Mouse (Mus musculus): ENCODE data around the gene Ccdc173.
A peak's percentile ranks its signal among the peaks of the same experiment; 100 is the strongest.

Ccdc173 gene

DNA sequence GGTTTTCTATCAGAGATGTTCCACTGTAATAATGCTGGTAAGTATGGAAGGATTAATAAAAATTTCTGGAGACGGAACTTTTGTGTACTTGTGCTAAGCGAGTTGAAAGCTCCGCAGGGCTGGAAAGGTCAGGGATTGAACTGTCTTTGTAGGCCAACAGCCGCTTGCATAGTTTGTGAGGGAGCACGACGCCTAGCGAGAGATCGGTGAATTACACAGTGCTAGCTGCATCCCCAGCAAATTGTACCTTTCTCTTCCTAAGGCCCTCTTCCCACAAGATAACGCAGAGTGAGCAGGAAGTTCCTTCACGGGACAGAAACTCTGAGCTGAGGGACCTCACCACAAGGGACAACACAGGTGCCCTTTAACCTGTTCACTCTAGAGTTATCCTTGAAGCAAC, 910 bp upstream of the Ccdc173 start:
- peak; percentile 89 for DNase-seq (ENCODE audit: extremely low spot score, low spot score)

DNA sequence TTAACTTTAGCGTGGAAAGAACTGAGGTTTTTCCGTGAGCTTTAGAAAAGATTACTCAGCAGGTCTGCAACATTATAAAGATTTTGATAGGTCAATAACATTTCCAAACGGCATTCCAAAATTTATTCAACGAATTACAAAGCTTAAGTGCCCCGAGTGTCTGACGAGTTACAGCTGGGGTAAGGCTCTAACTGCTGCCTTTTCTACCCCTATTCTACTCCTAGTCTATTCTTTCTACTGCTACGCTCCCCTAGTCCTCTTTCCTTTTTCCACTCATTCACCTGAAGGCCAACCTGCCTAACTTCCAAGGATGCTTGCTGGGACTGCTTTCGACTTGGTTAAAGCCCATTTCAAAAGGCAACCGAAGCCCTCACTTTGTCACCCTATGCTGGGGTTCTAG, 401 bp downstream of the Ccdc173 start:
- no peak for DNase-seq (ENCODE audit: extremely low spot score, low spot score)

DNA sequence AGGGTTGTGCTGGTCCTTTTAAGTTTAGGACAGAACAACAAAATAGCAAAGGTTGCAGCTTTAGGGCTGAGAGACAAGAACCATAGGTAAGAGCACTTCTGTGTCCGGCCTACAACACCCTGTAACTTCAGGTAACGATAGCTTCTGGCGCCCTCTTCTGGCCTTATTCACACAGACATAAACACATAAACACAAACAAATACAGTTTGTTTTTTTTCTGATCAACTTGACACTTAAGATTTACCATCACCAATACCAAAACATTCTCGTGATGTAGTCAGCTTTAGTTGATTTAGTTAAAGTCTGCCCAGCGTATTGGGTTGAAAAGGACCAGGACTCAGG, 10.6 kb downstream of the Ccdc173 start:
- no peak for DNase-seq (ENCODE audit: extremely low spot score, low spot score)

DNA sequence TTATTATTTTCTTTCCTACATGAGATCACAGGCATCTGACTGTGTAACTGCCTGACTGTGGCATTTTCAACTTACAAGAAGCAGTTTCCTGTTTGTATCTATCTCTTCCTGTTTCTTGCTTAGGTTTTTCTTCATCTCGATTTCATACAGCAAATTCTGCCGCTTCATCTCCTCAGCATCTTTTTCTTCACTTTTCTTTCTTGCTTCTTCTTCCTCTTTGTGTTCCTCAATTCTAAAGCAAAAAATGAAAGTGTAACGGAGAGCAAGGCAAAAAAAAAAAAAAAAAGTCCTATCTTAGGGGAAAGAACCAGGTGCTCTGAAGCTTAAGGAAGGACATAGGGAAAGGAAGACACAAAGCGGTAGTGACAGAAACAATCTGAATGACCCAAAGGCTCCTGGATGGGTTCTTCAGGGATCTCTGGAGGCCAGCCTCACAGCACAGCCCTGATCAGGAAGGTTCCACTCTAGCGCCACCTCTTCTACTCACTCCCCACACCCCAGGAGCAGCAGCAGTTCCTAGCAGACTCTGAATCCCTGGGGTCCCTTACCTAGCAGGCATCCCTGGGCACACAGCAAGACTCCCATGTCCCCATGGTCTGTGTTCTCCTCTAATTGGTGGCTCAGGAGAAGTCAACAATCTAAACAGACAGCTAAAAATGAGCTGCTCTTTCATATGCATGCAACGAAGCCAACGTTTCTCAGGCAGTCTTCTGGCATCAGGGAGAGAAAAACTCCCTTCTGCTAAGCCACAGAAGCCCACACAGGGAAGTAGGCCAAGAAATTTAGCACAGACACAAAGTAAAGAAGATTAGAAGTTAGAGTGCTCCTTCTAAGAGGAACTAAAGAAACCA, 11.2 kb downstream of the Ccdc173 start:
- no peak for DNase-seq (ENCODE audit: extremely low spot score, low spot score)

DNA sequence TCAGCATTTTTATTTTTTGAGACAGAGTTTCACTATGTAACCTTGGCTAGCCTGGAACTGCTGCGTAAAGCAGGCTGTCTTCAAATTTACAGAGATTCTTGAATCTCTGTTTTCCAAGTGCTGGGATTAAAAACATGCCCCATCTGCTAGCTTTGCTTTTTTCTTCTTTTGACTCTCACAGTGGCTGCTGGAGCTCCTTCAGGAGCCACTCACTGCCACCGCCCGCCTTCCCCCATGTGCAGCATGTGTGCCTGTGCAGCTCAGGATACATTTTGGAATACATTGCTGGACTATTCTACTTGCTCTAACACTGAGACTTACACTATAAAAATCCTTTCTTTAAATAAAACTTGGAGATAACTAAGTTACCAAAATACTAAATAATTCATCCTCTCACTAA, 16.0 kb downstream of the Ccdc173 start:
- no peak for DNase-seq (ENCODE audit: extremely low spot score, low spot score)

DNA sequence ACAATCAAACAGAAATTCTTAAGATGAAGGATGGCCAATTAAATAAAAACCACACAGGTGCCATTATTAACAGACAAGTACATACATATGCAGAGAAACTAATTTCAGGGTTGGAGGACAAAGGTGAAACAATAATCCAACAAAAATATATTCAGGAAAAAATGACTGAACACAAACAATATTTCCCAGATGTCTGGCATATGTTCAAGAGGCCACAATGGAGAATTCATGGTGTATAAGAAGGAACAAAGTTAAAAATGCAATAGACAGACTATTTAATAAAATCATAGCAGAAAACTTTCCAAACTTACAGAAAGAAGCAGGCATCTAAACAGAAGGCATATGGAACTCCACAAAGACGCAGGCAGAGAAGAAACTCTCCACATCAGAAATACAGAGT, 24.7 kb downstream of the Ccdc173 start:
- no peak for DNase-seq (ENCODE audit: extremely low spot score, low spot score)

DNA sequence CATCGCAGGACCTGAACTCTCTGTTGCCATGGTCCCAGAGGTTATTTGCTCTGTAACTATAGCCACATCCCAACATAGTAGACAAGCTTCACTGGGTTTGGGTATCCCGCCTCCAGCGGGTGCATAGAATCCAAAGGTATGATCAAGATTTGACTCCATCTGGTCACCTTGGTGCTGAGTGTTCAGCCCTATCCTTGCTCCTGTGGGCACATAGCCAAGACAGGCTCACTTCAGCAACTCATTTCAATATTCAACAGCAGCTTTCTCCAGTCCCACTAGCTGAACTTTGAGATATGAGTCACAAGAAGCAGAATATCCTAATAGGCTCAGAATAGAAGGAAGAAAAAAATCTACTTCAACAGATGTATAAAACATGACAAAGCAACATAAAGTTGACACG, 26.0 kb downstream of the Ccdc173 start:
- DNase-seq (ENCODE audit: extremely low spot score, low spot score) = no peak

DNA sequence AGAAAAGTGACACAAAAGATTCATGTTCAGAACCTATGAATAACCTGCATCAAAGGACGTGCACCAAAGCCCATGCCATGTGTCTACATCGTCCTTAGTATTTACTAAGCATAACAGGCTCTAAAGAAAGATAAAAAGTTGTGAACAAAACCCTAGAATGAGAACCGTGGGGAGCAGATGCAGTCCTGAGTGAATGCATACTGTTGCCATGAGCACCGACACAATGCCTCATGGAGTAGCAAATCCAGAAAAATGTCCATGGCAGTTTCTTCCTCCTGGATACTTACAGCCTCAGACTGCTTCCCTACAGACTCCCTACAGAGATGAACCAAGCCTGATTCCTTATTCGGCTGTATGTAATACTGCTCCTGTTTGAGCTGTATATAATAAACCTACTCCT, 28.4 kb downstream of the Ccdc173 start:
- DNase-seq (ENCODE audit: extremely low spot score, low spot score) = no peak

- DNase-seq (ENCODE audit: extremely low spot score, low spot score) = no peak
These were observed 44.3 kb downstream of the Ccdc173 start for GRCm38 (mm10) chr2:69745091-69745490.

GRCm38 (mm10) chr2:69723519-69723825, 65.9 kb downstream of the Ccdc173 start:
- DNase-seq (ENCODE audit: extremely low spot score, low spot score) = no peak

- peak; percentile 97 for DNase-seq (ENCODE audit: extremely low spot score, low spot score)
These were observed 66.5 kb downstream of the Ccdc173 start for GRCm38 (mm10) chr2:69722650-69723518.

- no peak for DNase-seq (ENCODE audit: extremely low spot score, low spot score)
These were observed 67.1 kb downstream of the Ccdc173 start, which contains the start of gene Ppig for GRCm38 (mm10) chr2:69722273-69722649. Gene Ppig, plus strand, starts transcription at chr2:69722545.

GRCm38 (mm10) chr2:69719121-69719520, 70.3 kb downstream of the Ccdc173 start:
- DNase-seq (ENCODE audit: extremely low spot score, low spot score) = no peak

GRCm38 (mm10) chr2:69716483-69716882, 72.9 kb downstream of the Ccdc173 start:
- no peak for DNase-seq (ENCODE audit: extremely low spot score, low spot score)

GRCm38 (mm10) chr2:69714126-69714525, 75.2 kb downstream of the Ccdc173 start:
- DNase-seq (ENCODE audit: extremely low spot score, low spot score) = no peak

- no peak for DNase-seq (ENCODE audit: extremely low spot score, low spot score)
These were observed 75.8 kb downstream of the Ccdc173 start for GRCm38 (mm10) chr2:69713626-69714014.

- peak; percentile 83 for DNase-seq (ENCODE audit: extremely low spot score, low spot score)
These were observed 76.3 kb downstream of the Ccdc173 start, which contains the start of gene Fastkd1 for GRCm38 (mm10) chr2:69712981-69713625. Gene Fastkd1, minus strand, starts transcription at chr2:69713516.

DNA sequence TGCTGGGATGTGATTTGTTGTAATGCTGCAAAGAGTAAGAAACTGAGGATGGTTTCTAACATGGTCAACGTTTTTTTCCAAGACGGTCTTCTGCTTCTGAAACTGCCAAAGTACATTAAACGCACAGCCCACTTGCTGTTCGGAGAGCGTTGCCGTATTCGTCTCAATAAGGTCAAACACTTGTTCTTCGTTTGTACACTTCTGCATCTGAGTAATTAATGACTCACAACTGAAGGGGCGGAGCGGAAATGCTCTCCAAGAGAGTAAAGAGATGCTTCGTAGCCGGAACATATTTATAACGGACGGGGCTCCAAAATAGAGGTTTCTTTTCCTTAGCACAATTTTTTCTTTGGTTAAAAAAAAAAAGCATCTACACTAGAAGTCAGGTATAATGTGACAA, 77.2 kb downstream of the Ccdc173 start:
- DNase-seq (ENCODE audit: extremely low spot score, low spot score) = no peak

Measured in neural tube, embryonic 10.5 days (tissue).